Mouse (Mus musculus): Measurements from ENCODE around the gene Slc39a5. TPM values are rescaled to one million over a fixed set of nuclear protein-coding genes. Genes with fewer than 3 reads are reported as not detected.
A peak's percentile ranks its signal among the peaks of the same experiment; 100 is the strongest.

The Slc39a5 gene
- polyA plus RNA-seq, 1 experiment from 2014 or later: not detected

- Histone ChIP-seq H3K27me3 (no peaks in the 10 kb centered on the region), H3K27ac (peak overlapping the region; percentile 79), H3K36me3 (peaks cover 9% of the 10 kb centered on the region), H3K4me3 (peak overlapping the region; percentile 93), H3K9me3 (no peaks in the 10 kb centered on the region), H3K4me2 (replicated peaks) (peak overlapping the region; percentile 82), H3K4me1 (peaks cover 29% of the 10 kb centered on the region), H3K9ac (peak overlapping the region; percentile 75)
- WGBS: 19% methylated on average over 35 of the region's 35 CpGs
- no peak; the same call in 1 of the 2 replicates for ATAC-seq (ENCODE audit: insufficient number of reproducible peaks, insufficient read depth, low FRiP score, low TSS enrichment)
Measured at GRCm38 (mm10) chr10:128408591-128409535, 7.8 kb upstream of the Slc39a5 start.

GRCm38 (mm10) chr10:128403931-128404330, 2.9 kb upstream of the Slc39a5 start:
- no peak overlapping the region for H3K4me3 ChIP-seq
- WGBS: 86% methylated on average over 7 of the region's 7 CpGs
- peaks cover 11% of the 10 kb centered on the region; the same call in 1 of the 2 replicates for H3K4me1 ChIP-seq
- H3K36me3 ChIP-seq: peaks cover 8% of the 10 kb centered on the region
- no peak for ATAC-seq (ENCODE audit: insufficient number of reproducible peaks, insufficient read depth, low FRiP score, low TSS enrichment)
- H3K9me3 ChIP-seq: no peaks in the 10 kb centered on the region
- H3K9ac ChIP-seq: no peak overlapping the region
- no peak overlapping the region for H3K4me2 ChIP-seq (replicated peaks)
- 0 out of 2 replicates have a peak, but pooled peaks cover 2% of the 10 kb centered on the region for H3K27me3 ChIP-seq
- H3K27ac ChIP-seq: no peak overlapping the region

DNA sequence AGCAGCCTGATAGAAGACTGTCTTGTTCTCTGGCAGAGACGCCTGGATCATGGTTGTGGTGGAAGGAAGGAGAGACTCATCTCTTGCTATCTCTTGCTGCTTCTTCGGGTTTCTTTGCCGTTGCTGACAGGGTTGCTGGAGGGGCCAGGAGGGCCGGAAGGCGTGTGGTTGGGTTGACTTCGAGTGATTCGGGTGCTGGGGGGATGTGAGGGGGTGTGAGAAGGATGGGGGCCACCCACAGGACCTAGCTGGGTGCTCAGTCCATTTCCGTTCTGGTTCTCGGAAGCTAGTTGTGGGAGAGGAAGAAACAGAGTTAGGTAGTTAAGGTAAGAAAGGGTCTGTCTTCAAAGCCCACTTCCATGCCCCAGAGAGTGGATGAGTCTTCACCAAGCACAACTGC, 609 bp upstream of the Slc39a5 start:
- H3K9me3 ChIP-seq: no peaks in the 10 kb centered on the region
- H3K27ac ChIP-seq: no peak overlapping the region
- 0 out of 2 replicates have a peak, but pooled peaks cover 5% of the 10 kb centered on the region for H3K4me1 ChIP-seq
- no peak for ATAC-seq (ENCODE audit: insufficient number of reproducible peaks, insufficient read depth, low FRiP score, low TSS enrichment)
- peaks cover 16% of the 10 kb centered on the region for H3K36me3 ChIP-seq
- no peak overlapping the region for H3K4me2 ChIP-seq (replicated peaks)
- H3K4me3 ChIP-seq: no peak overlapping the region
- 74% methylated on average over 9 of the region's 9 CpGs for WGBS
- 0 out of 2 replicates have a peak, but pooled peaks cover 2% of the 10 kb centered on the region for H3K27me3 ChIP-seq
- no peak overlapping the region for H3K9ac ChIP-seq

- Histone ChIP-seq H3K27ac (no peak overlapping the region), H3K4me3 (no peak overlapping the region), H3K27me3 (0 out of 2 replicates have a peak, but pooled peaks cover 2% of the 10 kb centered on the region), H3K4me2 (replicated peaks) (no peak overlapping the region), H3K36me3 (peaks cover 21% of the 10 kb centered on the region), H3K9ac (no peak overlapping the region), H3K4me1 (0 out of 2 replicates have a peak, but pooled peaks cover 5% of the 10 kb centered on the region), H3K9me3 (no peaks in the 10 kb centered on the region)
- 29% methylated on average over 5 of the region's 5 CpGs for WGBS
- ATAC-seq (ENCODE audit: insufficient number of reproducible peaks, insufficient read depth, low FRiP score, low TSS enrichment): no peak
Measured at GRCm38 (mm10) chr10:128400338-128400737, 691 bp downstream of the Slc39a5 start.

DNA sequence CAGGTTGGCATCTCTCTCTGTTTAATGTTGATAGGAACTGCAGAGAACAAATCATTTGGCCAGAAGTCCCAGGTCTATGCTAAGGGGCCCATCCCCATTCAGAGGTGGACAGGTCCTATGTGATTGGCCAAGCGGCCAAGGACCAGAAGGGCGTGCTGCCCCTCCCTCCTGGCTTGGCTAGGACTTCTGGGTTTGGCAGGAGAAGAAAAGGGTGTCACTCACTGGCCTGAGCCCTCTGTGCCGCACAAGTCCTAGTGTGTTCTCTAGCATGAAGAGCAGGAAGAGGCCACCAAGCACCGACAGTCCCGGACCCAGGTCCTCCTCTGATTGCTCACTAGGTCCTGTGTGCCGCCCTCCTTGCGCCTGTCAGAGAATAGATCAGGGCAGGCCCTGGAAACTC, 3.6 kb downstream of the Slc39a5 start:
- ATAC-seq (ENCODE audit: insufficient number of reproducible peaks, insufficient read depth, low FRiP score, low TSS enrichment): no peak
- H3K27me3 ChIP-seq: 0 out of 2 replicates have a peak, but pooled peaks cover 2% of the 10 kb centered on the region
- no peaks in the 10 kb centered on the region for H3K9me3 ChIP-seq
- no peak overlapping the region for H3K4me3 ChIP-seq
- no peak overlapping the region for H3K27ac ChIP-seq
- 59% methylated on average over 7 of the region's 7 CpGs for WGBS
- H3K4me2 ChIP-seq (replicated peaks): no peak overlapping the region
- H3K9ac ChIP-seq: no peak overlapping the region
- 0 out of 2 replicates have a peak, but pooled peaks cover 5% of the 10 kb centered on the region for H3K4me1 ChIP-seq
- H3K36me3 ChIP-seq: peaks cover 50% of the 10 kb centered on the region

DNA sequence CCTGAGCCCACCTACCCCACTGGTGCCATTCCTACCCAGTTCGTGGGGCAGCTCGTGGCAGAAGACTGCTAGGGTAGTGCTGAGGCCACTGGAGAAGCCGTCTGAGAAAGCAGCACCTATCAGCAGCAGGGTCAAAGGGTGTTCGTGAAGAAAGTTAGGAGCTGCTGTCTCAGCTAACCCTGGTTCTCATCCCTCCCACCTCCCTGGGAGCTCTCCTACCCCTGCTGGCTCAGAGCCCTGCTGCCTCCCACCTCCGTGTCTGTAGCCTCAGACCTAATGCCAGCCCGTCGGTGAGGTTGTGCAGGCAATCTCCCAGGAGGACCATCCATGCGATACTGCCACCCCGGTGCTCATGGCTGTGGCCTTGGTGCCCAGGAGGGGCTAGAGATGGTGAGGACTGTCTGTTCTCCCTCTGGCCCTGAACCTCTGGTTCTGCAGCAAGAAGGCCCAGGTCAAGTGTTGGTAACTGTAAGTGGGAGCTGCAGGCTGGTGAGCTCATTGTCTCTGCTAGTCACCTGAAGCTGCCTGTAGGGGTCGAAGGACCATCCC, 4.2 kb downstream of the Slc39a5 start:
- no peak for ATAC-seq (ENCODE audit: insufficient number of reproducible peaks, insufficient read depth, low FRiP score, low TSS enrichment)
- Histone ChIP-seq H3K9me3 (no peaks in the 10 kb centered on the region), H3K4me2 (replicated peaks) (no peak overlapping the region), H3K4me1 (0 out of 2 replicates have a peak, but pooled peaks cover 5% of the 10 kb centered on the region), H3K36me3 (peaks cover 57% of the 10 kb centered on the region), H3K9ac (no peak overlapping the region), H3K27ac (no peak overlapping the region), H3K4me3 (no peak overlapping the region), H3K27me3 (0 out of 2 replicates have a peak, but pooled peaks cover 2% of the 10 kb centered on the region)
- 73% methylated on average over 10 of the region's 10 CpGs for WGBS

DNA sequence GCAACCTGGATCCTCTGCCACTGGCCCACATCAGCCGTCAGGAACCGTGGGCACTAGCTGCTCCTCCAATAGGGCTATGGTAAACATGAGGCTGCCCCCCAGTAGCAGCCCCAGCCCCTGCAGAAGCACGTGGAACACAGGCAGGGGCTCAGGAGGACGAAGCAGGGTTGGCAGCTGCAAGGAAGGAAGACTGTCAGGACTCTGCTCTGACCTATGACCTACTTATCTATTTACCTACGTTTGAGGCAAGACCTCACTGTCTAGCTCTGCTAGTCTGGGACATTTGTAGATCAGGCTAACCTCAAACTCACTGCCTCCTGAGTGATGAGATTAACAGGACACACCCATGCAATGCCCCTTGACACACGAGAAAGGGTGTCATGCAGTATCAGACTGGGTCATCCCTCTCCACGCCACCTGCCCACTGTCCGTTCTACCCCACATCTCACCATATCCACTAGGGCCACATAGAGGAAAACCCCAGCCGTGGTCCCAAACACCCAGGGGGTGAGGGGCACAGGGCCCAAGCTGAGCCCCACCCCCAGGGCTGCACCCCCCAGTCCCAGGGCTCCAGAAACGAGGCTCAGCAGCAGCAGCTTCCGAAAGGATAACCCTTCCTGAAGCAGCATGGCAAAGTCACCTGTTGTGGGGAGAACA, 4.9 kb downstream of the Slc39a5 start:
- Histone ChIP-seq H3K9me3 (no peaks in the 10 kb centered on the region), H3K27me3 (no peaks in the 10 kb centered on the region), H3K4me2 (replicated peaks) (no peak overlapping the region), H3K36me3 (peaks cover 63% of the 10 kb centered on the region), H3K27ac (no peak overlapping the region), H3K9ac (no peak overlapping the region), H3K4me3 (no peak overlapping the region), H3K4me1 (0 out of 2 replicates have a peak, but pooled peaks cover 5% of the 10 kb centered on the region)
- WGBS: 65% methylated on average over 11 of the region's 11 CpGs
- no peak for ATAC-seq (ENCODE audit: insufficient number of reproducible peaks, insufficient read depth, low FRiP score, low TSS enrichment)

GRCm38 (mm10) chr10:128391850-128392249, 9.2 kb downstream of the Slc39a5 start:
- WGBS: 78% methylated on average over 6 of the region's 6 CpGs

DNA sequence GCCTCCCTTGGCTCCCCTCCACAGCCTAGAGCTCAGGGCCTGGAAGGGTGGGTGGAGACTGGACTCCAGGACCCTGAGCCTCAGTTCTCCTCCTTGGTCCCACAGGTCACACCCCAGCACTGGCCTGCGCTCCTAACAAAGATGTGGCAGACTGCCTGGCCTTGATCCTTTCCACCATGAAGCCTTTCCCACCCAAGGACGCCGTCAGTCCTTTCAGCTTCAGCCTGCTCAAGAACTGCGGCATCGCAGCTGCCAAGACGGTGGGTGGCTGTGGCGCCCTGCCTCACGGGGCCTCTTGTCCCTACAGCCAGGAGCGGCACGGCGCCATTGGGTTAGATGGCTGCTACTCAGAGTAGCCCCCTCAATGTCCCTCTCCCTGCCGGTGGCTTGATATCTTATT, 10.7 kb downstream of the Slc39a5 start:
- WGBS: 89% methylated on average over 12 of the region's 12 CpGs
- Histone ChIP-seq H3K9ac (no peak overlapping the region), H3K36me3 (peaks cover 99% of the 10 kb centered on the region), H3K27ac (no peak overlapping the region), H3K4me3 (no peak overlapping the region), H3K27me3 (no peaks in the 10 kb centered on the region), H3K4me2 (replicated peaks) (no peak overlapping the region), H3K4me1 (no peaks in the 10 kb centered on the region), H3K9me3 (no peaks in the 10 kb centered on the region)
- no peak for ATAC-seq (ENCODE audit: insufficient number of reproducible peaks, insufficient read depth, low FRiP score, low TSS enrichment)

More at GRCm38 (mm10) chr10:128391850-128392249, 9.2 kb downstream of the Slc39a5 start:
- Histone ChIP-seq H3K4me1 (no peaks in the 10 kb centered on the region), H3K27me3 (no peaks in the 10 kb centered on the region), H3K9ac (no peak overlapping the region), H3K36me3 (peaks cover 99% of the 10 kb centered on the region), H3K9me3 (no peaks in the 10 kb centered on the region), H3K4me2 (replicated peaks) (no peak overlapping the region), H3K27ac (no peak overlapping the region), H3K4me3 (no peak overlapping the region)
- no peak for ATAC-seq (ENCODE audit: insufficient number of reproducible peaks, insufficient read depth, low FRiP score, low TSS enrichment)

- Histone ChIP-seq H3K27ac (no peak overlapping the region), H3K4me2 (replicated peaks) (no peak overlapping the region), H3K27me3 (no peaks in the 10 kb centered on the region), H3K4me1 (no peaks in the 10 kb centered on the region), H3K36me3 (peaks cover 99% of the 10 kb centered on the region), H3K9ac (no peak overlapping the region), H3K9me3 (no peaks in the 10 kb centered on the region), H3K4me3 (no peak overlapping the region)
- WGBS: 91% methylated on average over 6 of the region's 6 CpGs
- ATAC-seq (ENCODE audit: insufficient number of reproducible peaks, insufficient read depth, low FRiP score, low TSS enrichment): no peak
Measured at GRCm38 (mm10) chr10:128389570-128389969, 11.5 kb downstream of the Slc39a5 start.

DNA sequence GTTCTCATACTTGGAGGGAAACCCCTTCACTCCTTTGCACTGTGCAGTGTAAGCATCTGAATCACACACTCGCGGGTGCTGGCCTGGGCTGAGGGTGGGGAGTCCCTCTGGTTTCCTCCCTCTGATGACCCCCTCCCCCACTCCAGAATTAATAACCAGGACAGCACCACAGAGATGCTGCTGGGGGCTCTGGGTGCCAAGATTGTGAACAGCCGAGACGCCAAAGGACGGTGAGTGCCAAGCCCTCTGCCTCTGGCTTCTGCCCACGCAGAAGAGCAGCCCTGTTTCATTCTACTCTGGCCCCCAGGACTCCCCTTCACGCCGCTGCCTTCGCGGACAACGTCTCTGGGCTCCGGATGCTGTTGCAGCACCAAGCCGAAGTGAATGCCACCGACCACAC, 12.1 kb downstream of the Slc39a5 start:
- H3K4me1 ChIP-seq: no peaks in the 10 kb centered on the region
- no peak for ATAC-seq (ENCODE audit: insufficient number of reproducible peaks, insufficient read depth, low FRiP score, low TSS enrichment)
- H3K27ac ChIP-seq: no peak overlapping the region
- H3K4me2 ChIP-seq (replicated peaks): no peak overlapping the region
- H3K36me3 ChIP-seq: peaks cover 99% of the 10 kb centered on the region
- H3K9me3 ChIP-seq: no peaks in the 10 kb centered on the region
- no peaks in the 10 kb centered on the region for H3K27me3 ChIP-seq
- no peak overlapping the region for H3K4me3 ChIP-seq
- 90% methylated on average over 14 of the region's 14 CpGs for WGBS
- H3K9ac ChIP-seq: no peak overlapping the region

Data from embryonic facial prominence, embryonic 12.5 days (tissue).